Comparison of ENCODE assay signal across 26 mouse cellular contexts in the genomic region with DNA sequence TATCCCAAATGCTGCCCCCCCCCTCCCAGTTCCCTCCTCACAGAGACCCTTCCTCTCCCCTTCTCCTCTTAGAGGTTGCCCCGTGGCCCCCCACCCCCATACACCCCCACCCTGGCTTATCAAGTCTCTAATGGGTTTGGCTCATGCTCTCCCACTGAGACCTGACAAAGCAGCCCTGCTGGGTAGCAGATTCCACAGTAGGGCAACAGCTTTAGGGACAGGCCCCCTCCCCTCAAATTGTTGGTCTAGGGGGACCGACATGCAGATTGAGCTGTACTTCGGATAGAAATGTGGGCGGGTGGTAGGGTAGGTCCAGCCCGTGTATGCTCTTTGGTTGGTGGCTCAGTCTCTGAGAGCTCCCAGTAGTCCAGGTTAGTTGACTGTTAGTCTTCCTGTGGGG.
"Had no signal": no experiment of that assay in that cellular context is flagged by ENCODE, and none has a peak within 500 bp of the region (broad histone marks: within the 10 kb centered on the region; RNA-seq: fewer than 3 reads in every experiment).

No protein-coding gene starts in this region.

- H3K4me1 ChIP-seq: heart, embryonic 13.5 days; heart, embryonic 15.5 days; hindbrain, embryonic 13.5 days; hindbrain, embryonic 15.5 days; kidney, embryonic 15.5 days; limb, embryonic 15.5 days; liver, embryonic 13.5 days; liver, embryonic 15.5 days had no signal

- H3K4me3 ChIP-seq: heart, adult 2 months; heart, embryonic 13.5 days; heart, embryonic 15.5 days; hindbrain, embryonic 13.5 days; hindbrain, embryonic 15.5 days; kidney, embryonic 15.5 days; left cerebral cortex, adult 2 months; limb, embryonic 13.5 days; limb, embryonic 15.5 days; liver, embryonic 13.5 days; liver, embryonic 15.5 days had no signal

- H3K9me3 ChIP-seq: heart, embryonic 13.5 days; heart, embryonic 15.5 days; hindbrain, embryonic 13.5 days; hindbrain, embryonic 15.5 days; kidney, embryonic 15.5 days; limb, embryonic 13.5 days; limb, embryonic 15.5 days; liver, embryonic 13.5 days; liver, embryonic 15.5 days had no signal

- DNase-seq: gastrocnemius, postnatal 14 days; gastrocnemius, postnatal 36 days; heart, adult 11 months; heart, adult 2 months; heart, postnatal 14 days; heart, postnatal 36 days; kidney, adult 11 months; kidney, adult 2 months; kidney, adult 9 months; kidney, postnatal 14 days; kidney, postnatal 36 days; left cerebral cortex, postnatal 4 days; liver, embryonic 13.5 days had no signal

- H3K9ac ChIP-seq: heart, embryonic 13.5 days; heart, embryonic 15.5 days; hindbrain, embryonic 13.5 days; hindbrain, embryonic 15.5 days; kidney, embryonic 15.5 days; limb, embryonic 13.5 days; limb, embryonic 15.5 days; liver, embryonic 13.5 days; liver, embryonic 15.5 days had no signal

- ATAC-seq: hindbrain, postnatal 0 days; intestine, embryonic 16.5 days had no signal

- H3K36me3 ChIP-seq: heart, embryonic 13.5 days; heart, embryonic 15.5 days; hindbrain, embryonic 13.5 days; hindbrain, embryonic 15.5 days; kidney, embryonic 15.5 days; limb, embryonic 13.5 days; limb, embryonic 15.5 days; liver, embryonic 13.5 days; liver, embryonic 15.5 days had no signal

- H3K27ac ChIP-seq: heart, adult 2 months; heart, embryonic 13.5 days; heart, embryonic 15.5 days; hindbrain, embryonic 13.5 days; hindbrain, embryonic 15.5 days; hindbrain, postnatal 0 days; kidney, embryonic 15.5 days; kidney, postnatal 0 days; left cerebral cortex, adult 2 months; limb, embryonic 13.5 days; limb, embryonic 15.5 days; liver, embryonic 13.5 days; liver, embryonic 15.5 days had no signal

- H3K4me2 ChIP-seq: heart, embryonic 11.5 days; heart, embryonic 13.5 days; heart, embryonic 15.5 days; hindbrain, embryonic 13.5 days; hindbrain, embryonic 15.5 days; kidney, embryonic 15.5 days; limb, embryonic 13.5 days; limb, embryonic 15.5 days; liver, embryonic 13.5 days; liver, embryonic 15.5 days had no signal

- H3K27me3 ChIP-seq: heart, embryonic 13.5 days; heart, embryonic 15.5 days; hindbrain, embryonic 15.5 days; kidney, embryonic 15.5 days; limb, embryonic 13.5 days; limb, embryonic 15.5 days; liver, embryonic 13.5 days; liver, embryonic 15.5 days had no signal
